Mouse (Mus musculus) limb, embryonic 11.5 days (tissue): ENCODE data around the gene Nme3. TPM values are rescaled to one million over a fixed set of nuclear protein-coding genes. Genes with fewer than 3 reads are reported as not detected.

Experiments
- ATAC-seq: fragments of 200-750 bp; cut with Nextera tagmentation; 2 replicates; pipeline ENCODE4 v1.8.0; 2017; ENCODE audit warnings: low read depth; ENCODE audit not compliant: insufficient number of reproducible peaks, low FRiP score, low TSS enrichment
- DNase-seq: peaks from one replicate; pipeline ENCODE4 v3.0.0-alpha.2; 2015; ENCODE audit warnings: low spot score
- H3K27ac ChIP-seq: fragments of 300-500 bp; sonication (generic); replicated peaks from 2 replicates; pipeline ENCODE4 v1.5.1; 2014; ENCODE audit warnings: low read depth, mild to moderate bottlenecking, low read length
- H3K27me3 ChIP-seq: fragments of 300-500 bp; sonication (generic); 2 replicates; pipeline ENCODE4 v1.6.1; 2014; ENCODE audit warnings: mild to moderate bottlenecking, low read length, mixed read lengths; ENCODE audit not compliant: control insufficient read depth, insufficient read depth
- H3K36me3 ChIP-seq: fragments of 300-500 bp; sonication (generic); 2 replicates; pipeline ENCODE4 v1.6.1; 2014; ENCODE audit warnings: mild to moderate bottlenecking, low read length, moderate library complexity, mixed read lengths; ENCODE audit not compliant: control insufficient read depth, insufficient read depth
- H3K4me1 ChIP-seq: fragments of 300-500 bp; sonication (generic); 2 replicates; pipeline ENCODE4 v1.6.1; 2014; ENCODE audit warnings: low read length, mixed read lengths; ENCODE audit not compliant: control insufficient read depth, insufficient read depth
- H3K4me2 ChIP-seq: fragments of 300-500 bp; sonication (generic); 2 replicates; pipeline ENCODE4 v1.6.1; 2014; ENCODE audit warnings: low read depth, mild to moderate bottlenecking, moderate library complexity; ENCODE audit not compliant: severe bottlenecking
- H3K4me3 ChIP-seq: fragments of 300-500 bp; sonication (generic); 2 replicates; pipeline ENCODE4 v1.5.1; 2014; ENCODE audit warnings: low read depth, low read length
- H3K9ac ChIP-seq: fragments of 300-500 bp; sonication (generic); 2 replicates; pipeline ENCODE4 v1.6.1; 2014; ENCODE audit warnings: mild to moderate bottlenecking, low read length
- H3K9me3 ChIP-seq: fragments of 300-500 bp; sonication (generic); 2 replicates; pipeline ENCODE4 v1.6.1; 2016; ENCODE audit warnings: low read length; ENCODE audit not compliant: control insufficient read depth
- WGBS: fragments of 180-500 bp; shearing (Covaris S2); extraction: QIAGEN DNeasy Blood & Tissue Kit; methylation state at CpG from one replicate; pipeline ENCODE4 v1.1.7; 2014; 5-methylcytosine and 5-hydroxymethylcytosine counted together
- polyA plus RNA-seq: library from polyadenylated mRNA; unstranded; fragments of >200 nt; fragmentation: Nextera tagmentation; extraction: Ambion mirVana; gene quantifications from 2 replicates; pipeline ENCODE4 v1.2.1, GENCODE M21; 2014

Nme3 gene
- 51.5 and 53.0 TPM in 2 replicates for polyA plus RNA-seq

DNA sequence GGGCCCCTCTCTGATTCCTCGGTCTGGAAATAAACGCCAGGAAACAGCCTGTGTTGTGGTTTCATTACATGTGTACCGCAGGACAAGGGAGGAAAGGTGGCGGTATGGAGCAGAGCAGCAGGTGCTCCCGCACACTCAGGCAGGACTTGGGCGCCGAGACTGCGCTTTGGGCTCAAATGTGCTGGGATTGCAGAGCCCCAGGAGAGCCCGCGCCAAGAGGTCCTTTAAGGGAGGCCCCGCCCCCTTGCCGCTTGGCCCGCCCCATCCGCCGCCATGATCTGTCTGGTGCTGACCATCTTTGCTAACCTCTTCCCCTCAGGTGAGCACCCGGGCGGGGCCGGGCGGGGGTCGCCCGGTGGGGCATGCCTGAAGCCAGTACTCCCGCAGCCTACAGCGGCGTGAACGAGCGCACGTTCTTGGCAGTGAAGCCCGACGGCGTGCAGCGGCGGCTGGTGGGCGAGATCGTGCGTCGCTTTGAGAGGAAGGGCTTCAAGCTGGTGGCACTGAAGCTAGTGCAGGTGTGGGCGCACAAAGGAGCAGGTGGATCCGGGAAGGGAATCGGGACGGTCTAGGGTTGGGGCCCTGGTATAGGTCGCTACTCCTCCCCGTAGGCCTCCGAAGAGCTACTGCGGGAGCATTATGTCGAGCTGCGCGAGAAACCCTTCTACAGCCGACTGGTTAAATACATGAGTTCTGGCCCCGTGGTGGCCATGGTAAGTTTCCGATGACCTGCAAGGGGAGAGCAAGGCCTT, at the start of gene Nme3:
Gene Nme3 (plus strand): TSS at position 260 of the 752 bp plus-strand sequence.
- Histone ChIP-seq H3K27ac (peak within 1 kb of the TSS; percentile 1; the same call in 1 of the 2 replicates), H3K36me3 (peaks cover 37% of the 10 kb centered on the region), H3K4me3 (peak within 1 kb of the TSS; percentile 81), H3K4me2 (peak within 1 kb of the TSS; percentile 59), H3K9me3 (no peaks in the 10 kb centered on the region), H3K9ac (peak within 1 kb of the TSS; percentile 70), H3K27me3 (no peaks in the 10 kb centered on the region), H3K4me1 (peaks cover 25% of the 10 kb centered on the region)
- 1% methylated on average over 50 of the region's 50 CpGs for WGBS
- DNase-seq (peak; percentile 81), ATAC-seq (peak; percentile 64; the same call in 1 of the 2 replicates)

DNA sequence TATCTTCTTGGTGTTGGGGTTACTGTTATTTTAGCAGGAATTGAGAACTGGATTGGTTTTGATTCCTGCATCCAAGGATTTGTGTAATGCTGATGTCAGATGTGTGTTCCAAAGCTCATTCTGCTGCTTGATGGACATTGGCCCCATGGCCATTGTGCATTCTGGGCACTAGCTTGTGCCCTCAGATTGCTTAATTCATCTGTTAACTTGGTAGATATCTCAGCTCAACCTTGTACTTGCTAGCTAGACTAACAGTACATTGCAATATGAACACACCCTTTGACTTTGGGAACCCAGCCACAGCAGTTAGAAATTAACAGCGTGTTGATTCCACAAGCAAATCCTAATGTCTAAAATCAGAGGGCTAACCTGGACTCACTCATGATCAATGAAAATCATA, 48.9 kb upstream of the Nme3 start:
- Histone ChIP-seq H3K27ac (no peak overlapping the region), H3K36me3 (no peaks in the 10 kb centered on the region), H3K4me3 (no peak overlapping the region), H3K9ac (no peak overlapping the region), H3K27me3 (0 out of 2 replicates have a peak, but pooled peaks cover 6% of the 10 kb centered on the region), H3K4me2 (no peak overlapping the region), H3K9me3 (no peaks in the 10 kb centered on the region), H3K4me1 (peaks cover 3% of the 10 kb centered on the region; the same call in 1 of the 2 replicates)
- no peak for ATAC-seq
- 98% methylated on average over 1 of the region's 1 CpGs for WGBS
- no peak for DNase-seq

- H3K27ac ChIP-seq, result no peak overlapping the region
- ATAC-seq, result no peak
Observed at GRCm38 (mm10) chr17:24848600-24849031, 47.7 kb upstream of the Nme3 start.

GRCm38 (mm10) chr17:24849733-24850064, 46.6 kb upstream of the Nme3 start:
- ATAC-seq, result peak; percentile 62
- Histone ChIP-seq H3K4me3 (peak overlapping the region; percentile 67), H3K4me2 (peak overlapping the region; percentile 87), H3K27me3 (0 out of 2 replicates have a peak, but pooled peaks cover 6% of the 10 kb centered on the region), H3K9ac (peak overlapping the region; percentile 72), H3K36me3 (no peaks in the 10 kb centered on the region), H3K4me1 (peaks cover 3% of the 10 kb centered on the region; the same call in 1 of the 2 replicates), H3K27ac (peak overlapping the region; percentile 81), H3K9me3 (no peaks in the 10 kb centered on the region)
- no peak for DNase-seq
- WGBS, result 1% methylated on average over 21 of the region's 21 CpGs

More at GRCm38 (mm10) chr17:24848600-24849031, 47.7 kb upstream of the Nme3 start:
- H3K27me3 ChIP-seq, result 0 out of 2 replicates have a peak, but pooled peaks cover 6% of the 10 kb centered on the region
- no peaks in the 10 kb centered on the region for H3K36me3 ChIP-seq
- no peaks in the 10 kb centered on the region for H3K9me3 ChIP-seq
- peaks cover 3% of the 10 kb centered on the region; the same call in 1 of the 2 replicates for H3K4me1 ChIP-seq
- H3K4me2 ChIP-seq, result peak overlapping the region; percentile 87; the same call in 1 of the 2 replicates
- no peak for DNase-seq
- no peak overlapping the region for H3K4me3 ChIP-seq
- no peak overlapping the region for H3K9ac ChIP-seq

DNA sequence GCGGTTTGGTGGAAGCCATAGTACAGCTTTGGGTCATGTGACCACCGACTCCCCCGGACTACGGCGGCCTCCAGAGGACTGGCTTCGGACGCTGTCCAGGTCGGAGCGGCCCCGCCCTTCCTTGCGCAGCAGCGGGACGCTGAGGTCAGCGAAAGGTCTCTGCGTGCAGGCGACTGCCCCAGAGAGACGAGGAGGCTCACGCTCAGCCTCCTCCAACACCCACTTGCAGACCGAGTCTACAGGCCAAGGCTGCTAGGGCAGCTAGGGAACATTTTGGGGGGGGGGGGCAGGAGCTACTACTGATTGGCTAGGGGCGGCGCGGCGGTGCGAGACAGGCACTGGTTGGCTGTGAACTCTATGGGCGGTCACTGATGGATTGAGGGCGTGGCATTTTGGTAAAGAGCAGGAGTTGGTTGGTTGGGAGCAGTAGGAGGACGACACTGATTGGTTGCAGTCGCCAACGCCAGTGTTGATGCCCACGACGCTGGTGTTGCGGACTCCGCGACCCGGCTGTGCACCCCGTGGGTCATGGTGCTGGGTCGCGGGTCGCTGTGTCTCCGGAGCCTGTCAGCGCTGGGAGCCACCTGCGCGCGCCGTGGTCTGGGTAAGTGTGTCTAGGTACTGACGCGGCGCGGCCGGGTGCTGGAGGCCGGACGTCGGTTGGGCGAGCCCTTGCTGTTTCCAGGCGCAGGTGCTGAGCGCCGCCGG, 46.1 kb upstream of the Nme3 start, which contains the start of gene Fahd1:
Gene Fahd1 (minus strand): TSS at position 300 of the 708 bp plus-strand sequence.
- ATAC-seq, result peak; percentile 99
- WGBS, result under 1% methylated on average over 58 of the region's 58 CpGs

DNA sequence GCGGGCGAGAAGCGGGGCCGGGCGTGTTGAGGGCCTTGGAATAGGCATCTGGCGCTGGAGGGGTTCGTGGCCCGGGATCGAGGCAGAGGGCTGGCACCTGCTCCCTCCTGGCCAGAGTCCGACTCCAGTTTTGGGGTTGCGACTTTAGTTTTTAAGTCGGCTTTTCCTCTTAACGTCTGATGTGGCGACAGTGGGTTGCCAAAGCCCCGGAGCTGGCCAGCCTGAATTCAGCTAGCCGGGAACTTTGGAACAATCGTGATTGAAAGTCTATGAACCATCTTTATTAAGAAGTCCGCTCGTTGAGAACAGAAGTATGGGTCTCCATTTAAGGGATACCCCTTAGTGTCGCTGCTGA, 45.5 kb upstream of the Nme3 start:
- DNase-seq (no peak), ATAC-seq (no peak)
- no peak overlapping the region for H3K27ac ChIP-seq
- no peaks in the 10 kb centered on the region for H3K9me3 ChIP-seq
- peak overlapping the region; percentile 55 for H3K9ac ChIP-seq
- peaks cover 3% of the 10 kb centered on the region; the same call in 1 of the 2 replicates for H3K4me1 ChIP-seq
- 3% methylated on average over 20 of the region's 20 CpGs for WGBS
- 0 out of 2 replicates have a peak, but pooled peaks cover 6% of the 10 kb centered on the region for H3K27me3 ChIP-seq
- H3K4me3 ChIP-seq, result peak overlapping the region; percentile 67
- peak overlapping the region; percentile 87 for H3K4me2 ChIP-seq
- no peaks in the 10 kb centered on the region for H3K36me3 ChIP-seq

More for the DNA sequence above, 46.1 kb upstream of the Nme3 start, which contains the start of gene Fahd1:
- DNase-seq, result peak; percentile 95
- Histone ChIP-seq H3K4me3 (peak within 1 kb of the TSS; percentile 67), H3K9me3 (no peaks in the 10 kb centered on the region), H3K27me3 (0 out of 2 replicates have a peak, but pooled peaks cover 6% of the 10 kb centered on the region), H3K4me1 (peaks cover 3% of the 10 kb centered on the region; the same call in 1 of the 2 replicates), H3K27ac (peak within 1 kb of the TSS; percentile 81), H3K9ac (peak within 1 kb of the TSS; percentile 72), H3K36me3 (no peaks in the 10 kb centered on the region), H3K4me2 (peak within 1 kb of the TSS; percentile 87)

- DNase-seq (no peak), ATAC-seq (no peak)
- Histone ChIP-seq H3K9me3 (no peaks in the 10 kb centered on the region), H3K4me3 (no peak overlapping the region), H3K9ac (no peak overlapping the region), H3K4me1 (peaks cover 3% of the 10 kb centered on the region; the same call in 1 of the 2 replicates), H3K27ac (no peak overlapping the region), H3K4me2 (peak overlapping the region; percentile 87; the same call in 1 of the 2 replicates), H3K27me3 (0 out of 2 replicates have a peak, but pooled peaks cover 6% of the 10 kb centered on the region), H3K36me3 (no peaks in the 10 kb centered on the region)
- WGBS, result 82% methylated on average over 10 of the region's 10 CpGs
Observed at GRCm38 (mm10) chr17:24851381-24852125, 44.7 kb upstream of the Nme3 start.
